Mouse (Mus musculus) induced T-regulatory cell, adult 2 months (primary cell): ENCODE measurements around the gene Treh.

Source experiments
- DNase-seq: peaks from one replicate; pipeline ENCODE4 v3.0.0-alpha.2; 2012; ENCODE audit warnings: low read depth

The Treh gene

DNA sequence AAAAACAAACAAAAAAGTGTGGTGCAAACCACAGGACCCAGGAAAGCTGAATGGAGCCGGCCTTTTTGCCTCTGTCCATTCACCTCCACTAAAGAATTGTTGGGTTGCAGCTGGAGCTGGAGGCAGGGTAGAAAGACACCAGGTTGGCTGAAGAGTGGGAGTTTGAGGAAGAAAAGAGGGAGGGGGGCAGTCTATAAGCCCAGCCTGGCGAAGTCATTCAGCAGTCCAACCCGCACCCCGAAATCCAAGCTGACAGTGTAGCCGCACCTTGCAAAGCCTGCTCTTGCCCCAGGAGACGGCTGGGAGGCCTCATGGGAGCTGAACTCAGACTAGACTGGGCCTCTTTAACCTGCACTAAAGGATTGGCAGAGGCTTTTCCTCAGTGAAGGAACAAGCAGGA, 62.9 kb downstream of the Treh start:
- DNase-seq: no peak
